Mouse (Mus musculus) neural tube, embryonic 13.5 days (tissue): ENCODE measurements at regions not wholly inside any gene's neighbourhood (a gene's known extent, or its start where the extent isn't known, plus 50 kb on each side); places are given as distances from the start of the nearest gene placed in this dataset.

Source experiments
- ATAC-seq: fragments of 200-750 bp; cut with Nextera tagmentation; 2 replicates; pipeline ENCODE4 v1.8.0; 2017; ENCODE audit warnings: low read depth, mild to moderate bottlenecking, moderate TSS enrichment, moderate library complexity
- H3K27ac ChIP-seq: fragments of 300-500 bp; sonication (generic); replicated peaks from 2 replicates; pipeline ENCODE4 v1.5.1; 2015; ENCODE audit warnings: moderate library complexity, mild to moderate bottlenecking, inconsistent platforms
- H3K27me3 ChIP-seq: fragments of 300-500 bp; sonication (generic); 2 replicates; pipeline ENCODE4 v1.6.1; 2015; ENCODE audit warnings: mild to moderate bottlenecking, inconsistent platforms
- H3K36me3 ChIP-seq: fragments of 300-500 bp; sonication (generic); 2 replicates; pipeline ENCODE4 v1.6.1; 2015; ENCODE audit warnings: mild to moderate bottlenecking, inconsistent platforms
- H3K4me1 ChIP-seq: fragments of 300-500 bp; sonication (generic); replicated peaks from 2 replicates; pipeline ENCODE4 v1.6.1; 2015; ENCODE audit warnings: inconsistent platforms
- H3K4me2 ChIP-seq: fragments of 300-500 bp; sonication (generic); 2 replicates; pipeline ENCODE4 v1.6.1; 2015; ENCODE audit warnings: inconsistent platforms, mild to moderate bottlenecking, moderate library complexity
- H3K4me3 ChIP-seq: fragments of 300-500 bp; sonication (generic); 2 replicates; pipeline ENCODE4 v1.5.1; 2015; ENCODE audit warnings: mild to moderate bottlenecking, inconsistent platforms
- H3K9ac ChIP-seq: fragments of 300-500 bp; sonication (generic); 2 replicates; pipeline ENCODE4 v1.6.1; 2015; ENCODE audit warnings: moderate library complexity, mild to moderate bottlenecking, inconsistent platforms
- H3K9me3 ChIP-seq: fragments of 300-500 bp; sonication (generic); 2 replicates; pipeline ENCODE4 v1.6.1; 2016; ENCODE audit warnings: inconsistent platforms
- WGBS: fragments of 180-500 bp; shearing (Covaris S2); methylation state at CpG from one replicate; pipeline ENCODE4 v1.1.7; 2015; 5-methylcytosine and 5-hydroxymethylcytosine counted together

GRCm38 (mm10) chr1:119124063-119124462, 70.6 kb upstream of the Gli2 start:
- Histone ChIP-seq H3K4me1 (no peaks in the 10 kb centered on the region), H3K36me3 (no peaks in the 10 kb centered on the region), H3K9me3 (no peaks in the 10 kb centered on the region), H3K4me3 (no peak overlapping the region), H3K27me3 (no peaks in the 10 kb centered on the region), H3K27ac (no peak overlapping the region), H3K4me2 (no peak overlapping the region), H3K9ac (no peak overlapping the region)
- ATAC-seq = no peak
- whole genome bisulfite sequencing = 69% methylated on average over 2 of the region's 2 CpGs

GRCm38 (mm10) chr1:119123402-119123801, 70.0 kb upstream of the Gli2 start:
- Histone ChIP-seq H3K27me3 (no peaks in the 10 kb centered on the region), H3K36me3 (no peaks in the 10 kb centered on the region), H3K4me2 (no peak overlapping the region), H3K4me1 (no peaks in the 10 kb centered on the region), H3K9me3 (no peaks in the 10 kb centered on the region), H3K27ac (no peak overlapping the region), H3K9ac (no peak overlapping the region), H3K4me3 (no peak overlapping the region)
- ATAC-seq = no peak
- 38% methylated on average over 3 of the region's 3 CpGs for WGBS

GRCm38 (mm10) chr1:119122975-119123374, 69.6 kb upstream of the Gli2 start:
- no peak overlapping the region for H3K9ac ChIP-seq
- ATAC-seq = no peak
- 76% methylated on average over 6 of the region's 6 CpGs for WGBS
- H3K4me1 ChIP-seq = no peaks in the 10 kb centered on the region
- no peaks in the 10 kb centered on the region for H3K36me3 ChIP-seq
- no peaks in the 10 kb centered on the region for H3K27me3 ChIP-seq
- H3K4me2 ChIP-seq = no peak overlapping the region
- no peak overlapping the region for H3K27ac ChIP-seq
- no peaks in the 10 kb centered on the region for H3K9me3 ChIP-seq
- H3K4me3 ChIP-seq = no peak overlapping the region

- no peak overlapping the region for H3K4me3 ChIP-seq
- no peaks in the 10 kb centered on the region for H3K36me3 ChIP-seq
- ATAC-seq = no peak
- H3K4me1 ChIP-seq = no peaks in the 10 kb centered on the region
- H3K27ac ChIP-seq = no peak overlapping the region
- 50% methylated on average over 8 of the region's 8 CpGs for WGBS
- no peak overlapping the region for H3K4me2 ChIP-seq
- no peaks in the 10 kb centered on the region for H3K9me3 ChIP-seq
- H3K27me3 ChIP-seq = no peaks in the 10 kb centered on the region
- no peak overlapping the region for H3K9ac ChIP-seq
Observed at GRCm38 (mm10) chr1:119119863-119120569, 66.6 kb upstream of the Gli2 start.

- Histone ChIP-seq H3K27ac (no peak overlapping the region), H3K4me1 (no peaks in the 10 kb centered on the region), H3K27me3 (no peaks in the 10 kb centered on the region), H3K4me3 (no peak overlapping the region), H3K9ac (no peak overlapping the region), H3K4me2 (no peak overlapping the region), H3K9me3 (no peaks in the 10 kb centered on the region), H3K36me3 (no peaks in the 10 kb centered on the region)
- 79% methylated on average over 7 of the region's 7 CpGs for WGBS
- no peak for ATAC-seq
Observed at GRCm38 (mm10) chr1:119115106-119115674, 61.8 kb upstream of the Gli2 start.

- H3K4me3 ChIP-seq = no peak overlapping the region
- no peak overlapping the region for H3K4me2 ChIP-seq
- no peak for ATAC-seq
- no peaks in the 10 kb centered on the region for H3K4me1 ChIP-seq
- WGBS = 69% methylated on average over 9 of the region's 9 CpGs
- H3K36me3 ChIP-seq = no peaks in the 10 kb centered on the region
- H3K9ac ChIP-seq = no peak overlapping the region
- no peaks in the 10 kb centered on the region for H3K27me3 ChIP-seq
- H3K9me3 ChIP-seq = no peaks in the 10 kb centered on the region
- H3K27ac ChIP-seq = no peak overlapping the region
Observed at GRCm38 (mm10) chr1:119108578-119108977, 55.2 kb upstream of the Gli2 start.

GRCm38 (mm10) chr1:119106246-119106975, 53.0 kb upstream of the Gli2 start:
- Histone ChIP-seq H3K4me1 (no peaks in the 10 kb centered on the region), H3K9ac (no peak overlapping the region), H3K27ac (no peak overlapping the region), H3K4me3 (no peak overlapping the region), H3K4me2 (no peak overlapping the region), H3K9me3 (no peaks in the 10 kb centered on the region), H3K27me3 (no peaks in the 10 kb centered on the region), H3K36me3 (no peaks in the 10 kb centered on the region)
- ATAC-seq = no peak; the same call in 1 of the 2 replicates
- 75% methylated on average over 18 of the region's 18 CpGs for WGBS
